Mouse (Mus musculus) lung, postnatal 0 days (tissue): Measurements from ENCODE around the gene Hist1h4a. TPM values are rescaled to one million over a fixed set of nuclear protein-coding genes. Genes with fewer than 3 reads are reported as not detected.

Experiments used
- ATAC-seq: fragments of 200-750 bp; cut with Nextera tagmentation; 2 replicates; pipeline ENCODE4 v1.8.0; 2017; ENCODE audit warnings: moderate library complexity
- DNase-seq: peaks from one replicate; pipeline ENCODE4 v3.0.0-alpha.2; 2016; ENCODE audit warnings: low spot score
- H3K27ac ChIP-seq: fragments of 300-500 bp; sonication (generic); 2 replicates; pipeline ENCODE4 v1.5.1; 2014; ENCODE audit warnings: antibody characterized with exemption, mild to moderate bottlenecking, low read length, mixed read lengths
- H3K27me3 ChIP-seq: fragments of 300-500 bp; sonication (generic); replicated peaks from 2 replicates; pipeline ENCODE4 v1.6.1; 2014; ENCODE audit warnings: low read length, mixed read lengths; ENCODE audit not compliant: insufficient read depth
- H3K36me3 ChIP-seq: fragments of 300-500 bp; sonication (generic); 2 replicates; pipeline ENCODE4 v1.6.1; 2014; ENCODE audit warnings: low read length, mixed read lengths; ENCODE audit not compliant: insufficient read depth
- H3K4me1 ChIP-seq: fragments of 300-500 bp; sonication (generic); 2 replicates; pipeline ENCODE4 v1.6.1; 2014; ENCODE audit warnings: antibody characterized with exemption, low read depth, low read length, mixed read lengths; ENCODE audit not compliant: insufficient read depth
- H3K4me2 ChIP-seq: fragments of 300-500 bp; sonication (generic); replicated peaks from 2 replicates; pipeline ENCODE4 v1.6.1; 2014; ENCODE audit warnings: low read depth, mild to moderate bottlenecking, low read length, moderate library complexity, mixed read lengths
- H3K4me3 ChIP-seq: fragments of 300-500 bp; sonication (generic); 2 replicates; pipeline ENCODE4 v1.5.1; 2014; ENCODE audit warnings: low read depth, low read length
- H3K9ac ChIP-seq: fragments of 300-500 bp; sonication (generic); replicated peaks from 2 replicates; pipeline ENCODE4 v1.6.1; 2014; ENCODE audit warnings: low read depth, mild to moderate bottlenecking
- H3K9me3 ChIP-seq: fragments of 300-500 bp; sonication (generic); 2 replicates; pipeline ENCODE4 v1.6.1; 2016; ENCODE audit warnings: low read length, mixed read lengths
- CTCF ChIP-seq: IDR thresholded peaks from 2 replicates; pipeline ENCODE4 v1.5.1; 2016; ENCODE audit warnings: antibody characterized with exemption, mild to moderate bottlenecking
- EP300 ChIP-seq: IDR thresholded peaks from 2 replicates; pipeline ENCODE4 v1.6.1; 2016; ENCODE audit warnings: antibody characterized with exemption, mild to moderate bottlenecking, control low read depth
- WGBS: fragments of 180-500 bp; shearing (Covaris S2); extraction: QIAGEN DNeasy Blood & Tissue Kit; methylation state at CpG from one replicate; pipeline ENCODE4 v1.1.7; 2014; 5-methylcytosine and 5-hydroxymethylcytosine counted together
- microRNA-seq: library from miRNA; unstranded; fragments of <30 nt; microRNA quantifications from one replicate; pipeline ENCODE4, GENCODE M21; 2016
- polyA plus RNA-seq: library from polyadenylated mRNA; unstranded; fragments of >200 nt; fragmentation: Nextera tagmentation; extraction: Ambion mirVana; gene quantifications from 2 replicates; pipeline ENCODE4 v1.2.1, GENCODE M21; 2015

Gene Hist1h4a
- polyA plus RNA-seq, 1 experiment from 2014 or later, result 0.26 TPM

GRCm38 (mm10) chr13:23717176-23717575, 43.9 kb downstream of the Hist1h4a start:
- no peak overlapping the region for H3K4me3 ChIP-seq
- TF ChIP-seq CTCF (no peak), EP300 (no peak)
- no peaks in the 10 kb centered on the region for H3K36me3 ChIP-seq
- WGBS, result 51% methylated on average over 11 of the region's 11 CpGs
- H3K27me3 ChIP-seq, result no peaks in the 10 kb centered on the region
- no peak for ATAC-seq
- H3K9me3 ChIP-seq, result no peaks in the 10 kb centered on the region
- DNase-seq, result no peak
- H3K4me2 ChIP-seq, result no peak overlapping the region
- no peak overlapping the region for H3K9ac ChIP-seq
- H3K27ac ChIP-seq, result no peak overlapping the region
- H3K4me1 ChIP-seq, result no peaks in the 10 kb centered on the region

- H3K9ac ChIP-seq, result no peak overlapping the region
- no peak overlapping the region for H3K27ac ChIP-seq
- no peaks in the 10 kb centered on the region for H3K9me3 ChIP-seq
- no peak overlapping the region for H3K4me2 ChIP-seq
- H3K4me3 ChIP-seq, result no peak overlapping the region
- no peak for TF ChIP-seq EP300
- TF ChIP-seq CTCF, result no peak
- ATAC-seq, result no peak
- no peak for DNase-seq
- WGBS, result 84% methylated on average over 5 of the region's 5 CpGs
- no peaks in the 10 kb centered on the region for H3K4me1 ChIP-seq
- no peaks in the 10 kb centered on the region for H3K27me3 ChIP-seq
- H3K36me3 ChIP-seq, result no peaks in the 10 kb centered on the region
These were observed 44.6 kb downstream of the Hist1h4a start for GRCm38 (mm10) chr13:23716261-23717042.

Small RNA genes lying within 50 kb of the gene (microRNA-seq; reads per million reads assigned to microRNA genes)
- gene Gm44314 (not detected), gene Gm44484 (not detected)

Other genes with a start within 250 kb of the Hist1h4a start
- 5.5 and 7.0 TPM in 2 replicates for gene Hist1h4h, start 230.2 kb downstream of the Hist1h4a start, polyA plus RNA-seq
- 1.3 and 1.7 TPM in 2 replicates for gene Hist1h2af, start 227.3 kb downstream of the Hist1h4a start, polyA plus RNA-seq
- 0.30 and 0.80 TPM in 2 replicates for gene Hist1h3g, start 225.8 kb downstream of the Hist1h4a start, polyA plus RNA-seq
- 0.12 TPM in 1 of 2 replicates, not detected in the other for gene Hist1h2bh, start 217.8 kb downstream of the Hist1h4a start, polyA plus RNA-seq
- gene Hist1h3f, start 217.2 kb downstream of the Hist1h4a start, polyA plus RNA-seq, result 0.32 and 0.33 TPM in 2 replicates
- gene Hist1h4f, start 209.6 kb downstream of the Hist1h4a start, polyA plus RNA-seq, result 0.55 TPM in 1 of 2 replicates, not detected in the other
- 0.11 TPM in 2 replicates for gene Hist1h1d, start 208.0 kb downstream of the Hist1h4a start, polyA plus RNA-seq
- 1.6 and 1.7 TPM in 2 replicates for gene Hist1h3e, start 198.9 kb downstream of the Hist1h4a start, polyA plus RNA-seq
- gene Hist1h2ae, start 190.0 kb downstream of the Hist1h4a start, polyA plus RNA-seq, result 7.1 and 7.9 TPM in 2 replicates
- gene Hist1h2bg, start 189.8 kb downstream of the Hist1h4a start, polyA plus RNA-seq, result 1.3 and 1.9 TPM in 2 replicates
- gene Hist1h2bf, start 187.0 kb downstream of the Hist1h4a start, polyA plus RNA-seq, result 0.48 and 0.87 TPM in 2 replicates
- gene Hist1h2ad, start 186.8 kb downstream of the Hist1h4a start, polyA plus RNA-seq, result 0.49 and 0.57 TPM in 2 replicates
- gene Hist1h3d, start 185.5 kb downstream of the Hist1h4a start, polyA plus RNA-seq, result 0.62 and 1.3 TPM in 2 replicates
- 31.4 and 36.9 TPM in 2 replicates for gene Hist1h4d, start 179.6 kb downstream of the Hist1h4a start, polyA plus RNA-seq
- 0.44 and 0.86 TPM in 2 replicates for gene Hist1h2be, start 140.1 kb downstream of the Hist1h4a start, polyA plus RNA-seq
- gene Hist1h1e, start 138.7 kb downstream of the Hist1h4a start, polyA plus RNA-seq, result 7.8 and 9.9 TPM in 2 replicates
- gene Hist1h2ac, start 77.3 kb downstream of the Hist1h4a start, polyA plus RNA-seq, result 0.32 and 0.54 TPM in 2 replicates
- gene Hist1h2bc, start 77.0 kb downstream of the Hist1h4a start, polyA plus RNA-seq, result 67.5 and 69.5 TPM in 2 replicates
- gene Hist1h1t, start 65.4 kb downstream of the Hist1h4a start, polyA plus RNA-seq, result 0.13 TPM in 1 of 2 replicates, not detected in the other
- gene Hist1h4c, start 62.8 kb downstream of the Hist1h4a start, polyA plus RNA-seq, result 3.7 and 3.9 TPM in 2 replicates
- 25.3 and 26.3 TPM in 2 replicates for gene Hfe, start 50.4 kb downstream of the Hist1h4a start, polyA plus RNA-seq
- 38.9 and 43.3 TPM in 2 replicates for gene Hist1h1c, start 22.4 kb downstream of the Hist1h4a start, polyA plus RNA-seq
- gene Hist1h3c, start 15.6 kb downstream of the Hist1h4a start, polyA plus RNA-seq, result 0.27 TPM in 1 of 2 replicates, not detected in the other
- 0.99 TPM in 1 of 2 replicates, not detected in the other for gene Hist1h2bb, start 14.5 kb downstream of the Hist1h4a start, polyA plus RNA-seq
- gene Hist1h2ab, start 10.1 kb downstream of the Hist1h4a start, polyA plus RNA-seq, result 5.3 and 6.1 TPM in 2 replicates
- 2.6 and 3.0 TPM in 2 replicates for gene Hist1h3b, start 9.0 kb downstream of the Hist1h4a start, polyA plus RNA-seq
- gene Hist1h4b, start 4.2 kb downstream of the Hist1h4a start, polyA plus RNA-seq, result 0.57 and 0.73 TPM in 2 replicates
- gene Hist1h3a, start 1.2 kb upstream of the Hist1h4a start, polyA plus RNA-seq, result 1.4 and 1.7 TPM in 2 replicates
- 0.33 and 0.64 TPM in 2 replicates for gene Hist1h1a, start 2.4 kb upstream of the Hist1h4a start, polyA plus RNA-seq
- not detected in 2 replicates for gene Trim38, start 8.7 kb upstream of the Hist1h4a start, polyA plus RNA-seq
- 1.4 and 3.4 TPM in 2 replicates for gene Slc17a2, start 45.8 kb upstream of the Hist1h4a start, polyA plus RNA-seq
- gene Slc17a3, start 78.2 kb upstream of the Hist1h4a start, polyA plus RNA-seq, result not detected in 2 replicates
- gene Slc17a1, start 106.5 kb upstream of the Hist1h4a start, polyA plus RNA-seq, result not detected in 2 replicates
- gene Slc17a4, start 153.8 kb upstream of the Hist1h4a start, polyA plus RNA-seq, result not detected in 2 replicates
- gene Hist1h2ba, start 172.9 kb upstream of the Hist1h4a start, polyA plus RNA-seq, result not detected in 2 replicates
- not detected in 2 replicates for gene Hist1h2aa, start 173.2 kb upstream of the Hist1h4a start, polyA plus RNA-seq
- not detected in 2 replicates for gene Scgn, start 230.0 kb upstream of the Hist1h4a start, polyA plus RNA-seq